Mouse (Mus musculus) v-Abl transformed pro-B cells (cell line): Measurements from ENCODE around the gene Tcte1.

Experiments
- in situ Hi-C, 2 experiments: fragments of 400-800 bp; cut with MboI; formaldehyde crosslinking; loops; one replicate each; pipeline ENCODE4 v1.15.1; 2025; ENCODE audit not compliant: unreplicated experiment in 2 of 2

Gene Tcte1

GRCm38 (mm10) chr17:45523263-45523662, at the start of gene Tcte1:
Gene Tcte1 (plus strand): TSS chr17:45523434.
- in situ Hi-C loops: no loop called here

GRCm38 (mm10) chr17:45473667-45474066, 49.6 kb upstream of the Tcte1 start:
- in situ Hi-C loops: loop anchor here (10.0 kb wide), 1 partner anchor 181 kb away; the partner anchor contains the start of gene Capn11 (in 2 of the 2)

- in situ Hi-C loops: loop anchor here (10.0 kb wide), 1 partner anchor 181 kb away; the partner anchor contains the start of gene Capn11 (in 2 of the 2)
Measured at GRCm38 (mm10) chr17:45474146-45474545, 49.1 kb upstream of the Tcte1 start.

- in situ Hi-C loops: loop anchor here (5.0 to 10.0 kb wide), 3 partner anchors 77 to 242 kb away; partner anchors contain the start of gene Capn11 (in 2 of the 2)
Measured at GRCm38 (mm10) chr17:45474669-45475465, 48.4 kb upstream of the Tcte1 start, which contains the start of gene Spats1. Gene Spats1 (minus strand): TSS chr17:45475415.

GRCm38 (mm10) chr17:45478234-45478825, 44.9 kb upstream of the Tcte1 start:
- in situ Hi-C loops: loop anchor here (5.0 to 10.0 kb wide), 3 partner anchors 74 to 239 kb away; partner anchors contain the start of gene Capn11 (in 2 of the 2)

GRCm38 (mm10) chr17:45480429-45480828, 42.8 kb upstream of the Tcte1 start:
- in situ Hi-C loops: no loop called here

GRCm38 (mm10) chr17:45485581-45485980, 37.7 kb upstream of the Tcte1 start:
- in situ Hi-C loops: no loop called here

GRCm38 (mm10) chr17:45487216-45487615, 36.0 kb upstream of the Tcte1 start:
- in situ Hi-C loops: no loop called here

GRCm38 (mm10) chr17:45488321-45489254, 34.6 kb upstream of the Tcte1 start:
- in situ Hi-C loops: no loop called here

GRCm38 (mm10) chr17:45489736-45490135, 33.5 kb upstream of the Tcte1 start:
- in situ Hi-C loops: no loop called here

- in situ Hi-C loops: no loop called here
Measured at GRCm38 (mm10) chr17:45490532-45491154, 32.6 kb upstream of the Tcte1 start.

- in situ Hi-C loops: no loop called here
Measured at GRCm38 (mm10) chr17:45495398-45495797, 27.8 kb upstream of the Tcte1 start.

- in situ Hi-C loops: no loop called here
Measured at GRCm38 (mm10) chr17:45498397-45498796, 24.8 kb upstream of the Tcte1 start.

GRCm38 (mm10) chr17:45499516-45499915, 23.7 kb upstream of the Tcte1 start:
- in situ Hi-C loops: no loop called here

GRCm38 (mm10) chr17:45500981-45501380, 22.3 kb upstream of the Tcte1 start:
- in situ Hi-C loops: no loop called here

GRCm38 (mm10) chr17:45502324-45502723, 20.9 kb upstream of the Tcte1 start:
- in situ Hi-C loops: no loop called here

GRCm38 (mm10) chr17:45503301-45503973, 19.8 kb upstream of the Tcte1 start:
- in situ Hi-C loops: no loop called here

GRCm38 (mm10) chr17:45505941-45506465, 17.2 kb upstream of the Tcte1 start:
- in situ Hi-C loops: loop anchor here in 1 of 2 experiments (5.0 kb wide), 2 partner anchors 46 to 1861 kb away; partner anchors contain the start of gene Mrps10

GRCm38 (mm10) chr17:45506700-45507189, 16.5 kb upstream of the Tcte1 start, which contains the start of gene Aars2:
Gene Aars2 (plus strand): TSS chr17:45506841.
- in situ Hi-C loops: loop anchor here in 1 of 2 experiments (5.0 kb wide), 2 partner anchors 46 to 1861 kb away; partner anchors contain the start of gene Mrps10
